Mouse (Mus musculus) heart, embryonic 11.5 days (tissue): ENCODE measurements around the gene Samd15. TPM values are rescaled to one million over a fixed set of nuclear protein-coding genes. Genes with fewer than 3 reads are reported as not detected.
"Not testable (repeated sequence)": the region's sequence is repeated elsewhere in the genome, so short reads cannot be mapped to it uniquely, and the experiment has no call there.

Experiments used
- ATAC-seq: fragments of 200-750 bp; cut with Nextera tagmentation; replicated peaks from 2 replicates; pipeline ENCODE4 v1.8.0; 2017; ENCODE audit warnings: moderate library complexity; ENCODE audit not compliant: insufficient number of reproducible peaks, low FRiP score, low TSS enrichment
- H3K27ac ChIP-seq: fragments of 300-500 bp; sonication (generic); 2 replicates; pipeline ENCODE4 v1.5.1; 2014; ENCODE audit warnings: mild to moderate bottlenecking, low read depth, low read length
- H3K27me3 ChIP-seq: fragments of 300-500 bp; sonication (generic); 2 replicates; pipeline ENCODE4 v1.6.1; 2014; ENCODE audit warnings: mild to moderate bottlenecking, low read length, mixed read lengths; ENCODE audit not compliant: control insufficient read depth, insufficient read depth
- H3K36me3 ChIP-seq: fragments of 300-500 bp; sonication (generic); 2 replicates; pipeline ENCODE4 v1.6.1; 2014; ENCODE audit warnings: mild to moderate bottlenecking, low read length, moderate library complexity, mixed read lengths; ENCODE audit not compliant: control insufficient read depth, insufficient read depth
- H3K4me1 ChIP-seq: fragments of 300-500 bp; sonication (generic); 2 replicates; pipeline ENCODE4 v1.6.1; 2014; ENCODE audit warnings: low read length; ENCODE audit not compliant: control insufficient read depth, insufficient read depth
- H3K4me2 ChIP-seq: fragments of 300-500 bp; sonication (generic); 2 replicates; pipeline ENCODE4 v1.6.1; 2014; ENCODE audit warnings: mild to moderate bottlenecking, moderate library complexity
- H3K4me3 ChIP-seq: fragments of 300-500 bp; sonication (generic); 2 replicates; pipeline ENCODE4 v1.5.1; 2014; ENCODE audit warnings: low read depth, low read length
- H3K9ac ChIP-seq: fragments of 300-500 bp; sonication (generic); 2 replicates; pipeline ENCODE4 v1.6.1; 2014; ENCODE audit warnings: mild to moderate bottlenecking, low read depth, low read length, moderate library complexity
- H3K9me3 ChIP-seq: fragments of 300-500 bp; sonication (generic); replicated peaks from 2 replicates; pipeline ENCODE4 v1.6.1; 2016; ENCODE audit warnings: low read length; ENCODE audit not compliant: control insufficient read depth
- WGBS: fragments of 180-500 bp; shearing (Covaris S2); extraction: QIAGEN DNeasy Blood & Tissue Kit; methylation state at CpG from one replicate; pipeline ENCODE4 v1.1.7; 2014; ENCODE audit not compliant: insufficient replicate concordance; 5-methylcytosine and 5-hydroxymethylcytosine counted together
- polyA plus RNA-seq: library from polyadenylated mRNA; unstranded; fragments of >200 nt; fragmentation: Nextera tagmentation; extraction: Ambion mirVana; gene quantifications from 2 replicates; pipeline ENCODE4 v1.2.1, GENCODE M21; 2014

The Samd15 gene
- polyA plus RNA-seq, 1 experiment from 2014 or later: 3.2 TPM

DNA sequence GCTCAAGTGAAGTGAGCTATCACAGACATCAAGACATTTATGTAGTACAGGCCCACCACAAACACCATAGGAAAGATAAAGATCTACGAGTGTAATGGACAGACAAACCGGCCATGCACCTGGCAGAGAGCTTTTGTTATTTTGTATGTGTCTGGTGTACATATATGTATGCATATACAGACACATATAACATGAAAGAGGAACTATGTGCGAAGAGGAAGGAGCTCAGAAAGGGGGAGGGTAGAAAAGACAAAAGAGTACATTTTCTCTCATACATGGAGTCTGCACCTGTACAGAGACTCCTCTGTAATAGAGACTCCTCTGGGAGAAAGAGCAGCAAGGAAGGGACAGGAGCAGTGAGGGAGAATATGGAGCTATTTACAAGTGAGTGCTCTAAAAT lies 6.5 kb upstream of the Samd15 start:
- no peaks in the 10 kb centered on the region for H3K36me3 ChIP-seq
- no peaks in the 10 kb centered on the region for H3K27me3 ChIP-seq
- no peak for ATAC-seq
- H3K27ac ChIP-seq: no peak overlapping the region
- H3K9ac ChIP-seq: no peak overlapping the region
- no peaks in the 10 kb centered on the region for H3K9me3 ChIP-seq
- no peak overlapping the region for H3K4me2 ChIP-seq
- H3K4me1 ChIP-seq: no peaks in the 10 kb centered on the region
- H3K4me3 ChIP-seq: no peak overlapping the region
- 85% methylated on average over 3 of the region's 3 CpGs for WGBS

DNA sequence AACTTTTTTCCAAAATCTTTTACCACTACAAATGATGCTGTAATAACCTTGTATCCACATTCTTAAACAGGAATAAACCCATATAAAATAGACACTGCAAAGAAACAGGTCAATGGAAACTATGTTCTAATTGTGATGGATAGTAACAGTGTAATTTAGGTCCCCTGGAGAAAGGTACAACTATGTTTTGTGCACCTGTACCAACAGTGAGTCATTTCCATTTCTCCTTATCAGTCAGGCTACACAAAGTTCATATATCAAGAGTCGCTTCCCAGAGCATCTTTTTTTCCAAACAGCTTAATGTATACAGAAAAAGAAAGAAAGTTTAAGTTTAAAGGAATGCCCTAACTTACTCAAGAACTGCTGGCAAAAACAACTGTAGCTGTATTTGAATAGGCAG lies 4.5 kb upstream of the Samd15 start:
- H3K36me3 ChIP-seq: no peaks in the 10 kb centered on the region
- H3K9ac ChIP-seq: no peak overlapping the region
- H3K4me3 ChIP-seq: no peak overlapping the region
- no peak for ATAC-seq
- no peaks in the 10 kb centered on the region for H3K9me3 ChIP-seq
- no peak overlapping the region for H3K4me2 ChIP-seq
- WGBS: 70% methylated on average over 1 of the region's 1 CpGs
- peaks cover 3% of the 10 kb centered on the region; the same call in 1 of the 2 replicates for H3K4me1 ChIP-seq
- H3K27ac ChIP-seq: no peak overlapping the region
- no peaks in the 10 kb centered on the region for H3K27me3 ChIP-seq

DNA sequence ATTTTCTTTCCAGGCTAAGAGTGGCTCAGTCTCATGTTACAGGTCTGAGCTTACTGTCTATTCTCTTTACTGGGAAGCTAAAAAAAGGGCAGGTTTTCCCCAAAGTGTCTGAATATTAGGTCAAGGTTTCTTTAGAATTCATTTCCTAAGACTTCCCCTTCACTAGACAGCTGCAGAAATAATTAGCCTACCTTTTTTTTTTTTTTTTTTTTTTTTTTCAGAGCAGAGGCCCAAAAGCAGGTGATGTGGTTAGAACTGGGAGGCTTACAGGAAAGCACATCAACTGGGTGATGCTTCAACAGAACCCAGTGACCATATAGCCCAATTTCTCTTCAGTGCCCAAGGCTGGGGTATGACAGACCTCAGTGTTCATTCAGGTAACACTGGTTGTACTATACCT lies 3.2 kb upstream of the Samd15 start:
- H3K36me3 ChIP-seq: no peaks in the 10 kb centered on the region
- H3K27me3 ChIP-seq: no peaks in the 10 kb centered on the region
- H3K4me2 ChIP-seq: no peak overlapping the region
- no peak overlapping the region for H3K27ac ChIP-seq
- H3K4me1 ChIP-seq: peaks cover 3% of the 10 kb centered on the region; the same call in 1 of the 2 replicates
- no peak for ATAC-seq
- H3K9me3 ChIP-seq: no peaks in the 10 kb centered on the region
- no peak overlapping the region for H3K4me3 ChIP-seq
- no peak overlapping the region for H3K9ac ChIP-seq

DNA sequence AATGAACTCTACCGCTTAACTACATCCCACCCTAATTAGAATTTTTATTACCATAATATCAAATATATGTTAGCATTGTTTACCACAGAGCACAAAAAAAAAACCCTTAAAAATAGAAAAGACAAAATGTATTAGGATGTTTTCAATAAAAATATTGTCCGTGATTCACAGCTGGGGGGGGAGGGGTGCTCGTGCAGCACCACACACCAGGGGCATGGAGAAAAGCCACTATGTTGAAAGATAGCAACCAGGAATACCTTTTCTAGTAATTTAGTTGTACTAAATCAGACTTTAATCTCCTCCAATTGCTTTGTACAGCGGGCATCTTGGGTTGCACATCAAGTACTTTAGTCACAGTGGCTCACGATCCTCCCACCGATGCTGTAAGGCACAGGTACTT lies 731 bp upstream of the Samd15 start:
- H3K36me3 ChIP-seq: no peaks in the 10 kb centered on the region
- H3K4me3 ChIP-seq: peak overlapping the region; percentile 90
- no peaks in the 10 kb centered on the region for H3K9me3 ChIP-seq
- no peak overlapping the region for H3K27ac ChIP-seq
- WGBS: 56% methylated on average over 6 of the region's 6 CpGs
- H3K9ac ChIP-seq: peak overlapping the region; percentile 88; the same call in 1 of the 2 replicates
- ATAC-seq: no peak
- peak overlapping the region; percentile 98 for H3K4me2 ChIP-seq
- peaks cover 3% of the 10 kb centered on the region; the same call in 1 of the 2 replicates for H3K4me1 ChIP-seq
- H3K27me3 ChIP-seq: no peaks in the 10 kb centered on the region

DNA sequence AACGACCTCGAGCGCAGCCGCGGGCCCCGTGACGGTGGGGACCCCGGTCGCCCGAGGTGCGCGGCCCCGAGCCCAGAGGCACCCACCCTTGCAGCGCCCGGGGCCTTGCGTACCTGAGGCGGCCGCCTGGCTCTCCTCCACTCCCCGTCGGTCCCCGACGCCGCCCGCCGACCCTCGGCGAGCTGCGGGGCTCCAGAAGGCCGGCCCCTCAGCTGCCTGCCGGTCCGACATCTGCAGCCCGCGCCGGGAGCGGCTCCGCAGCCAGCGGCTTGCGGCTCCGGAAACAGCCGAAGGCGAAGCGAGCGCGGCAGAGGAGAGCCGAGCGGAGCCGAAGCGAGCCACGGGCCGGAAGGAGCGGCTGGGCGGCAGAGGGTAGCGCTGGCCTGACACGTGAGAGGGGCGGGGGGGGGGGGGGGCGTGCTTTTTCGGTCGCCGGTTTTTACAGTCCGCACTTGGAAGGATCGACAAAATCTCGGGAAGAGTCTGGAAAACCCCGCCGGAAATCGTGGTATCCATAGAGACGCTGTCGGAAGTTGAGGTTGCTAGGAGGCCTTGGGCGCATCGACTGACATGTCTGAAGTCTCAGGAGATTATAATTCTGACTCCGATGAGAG lies 557 bp downstream of the Samd15 start, which contains the start of gene Tmed8:
Gene Tmed8 (minus strand): TSS at position 482 of the 614 bp plus-strand sequence.
- Histone ChIP-seq H3K27ac (0 out of 2 replicates have a peak within 1 kb of the TSS, but pooled peaks have one; percentile 46), H3K36me3 (no peaks in the 10 kb centered on the region), H3K4me2 (peak within 1 kb of the TSS; percentile 98), H3K9ac (peak within 1 kb of the TSS; percentile 88), H3K4me1 (peaks cover 3% of the 10 kb centered on the region; the same call in 1 of the 2 replicates), H3K4me3 (peak within 1 kb of the TSS; percentile 90), H3K27me3 (no peaks in the 10 kb centered on the region), H3K9me3 (no peaks in the 10 kb centered on the region)
- under 1% methylated on average over 62 of the region's 70 CpGs for WGBS
- ATAC-seq: peak; percentile 90

DNA sequence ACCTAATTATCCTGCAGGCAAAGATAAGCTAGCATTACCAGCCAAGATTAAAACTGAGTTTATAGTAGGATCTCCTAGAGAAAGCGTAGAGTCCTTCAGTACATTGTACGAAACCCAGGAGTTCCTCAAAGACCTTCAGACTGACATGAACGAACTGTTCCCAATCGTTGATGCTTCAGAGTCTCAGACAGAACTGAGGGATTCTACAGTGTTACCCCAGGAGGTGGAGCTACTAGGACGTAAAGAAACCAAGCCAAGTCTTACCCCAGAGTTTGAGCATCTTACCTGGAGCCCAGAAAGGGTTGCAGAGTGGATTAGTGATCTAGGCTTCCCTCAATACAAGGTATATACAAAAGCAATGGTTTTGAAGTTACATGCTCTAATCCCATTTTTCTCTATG lies 2.2 kb downstream of the Samd15 start:
- H3K4me3 ChIP-seq: no peak overlapping the region
- H3K36me3 ChIP-seq: no peaks in the 10 kb centered on the region
- peaks cover 3% of the 10 kb centered on the region; the same call in 1 of the 2 replicates for H3K4me1 ChIP-seq
- no peak overlapping the region for H3K4me2 ChIP-seq
- no peak overlapping the region for H3K27ac ChIP-seq
- ATAC-seq: no peak
- 60% methylated on average over 5 of the region's 5 CpGs for WGBS
- no peak overlapping the region for H3K9ac ChIP-seq
- H3K27me3 ChIP-seq: no peaks in the 10 kb centered on the region
- H3K9me3 ChIP-seq: no peaks in the 10 kb centered on the region

DNA sequence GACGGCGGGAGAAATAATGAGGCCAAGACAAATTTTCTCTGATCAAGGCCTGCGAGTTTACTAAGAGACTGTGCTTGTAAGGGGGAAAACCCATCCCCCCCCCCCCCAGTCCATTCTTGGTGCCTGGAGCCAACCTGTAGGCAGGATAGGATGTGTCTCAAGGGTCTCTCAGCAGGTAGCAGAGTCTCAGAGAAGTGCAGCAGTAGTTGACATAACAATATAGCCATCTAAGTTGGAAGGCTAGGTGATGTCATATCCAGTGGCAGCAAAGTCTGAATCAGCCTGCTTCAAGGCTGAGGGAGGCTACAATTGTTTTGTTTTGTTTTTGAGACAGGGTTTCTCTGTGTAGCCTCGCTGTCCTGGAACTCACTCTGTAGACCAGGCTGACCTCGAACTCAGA lies 6.3 kb downstream of the Samd15 start:
- H3K4me2 ChIP-seq, H3K27me3 ChIP-seq, H3K4me1 ChIP-seq, ATAC-seq, H3K36me3 ChIP-seq, H3K9ac ChIP-seq, H3K4me3 ChIP-seq, H3K27ac ChIP-seq, H3K9me3 ChIP-seq: not testable (repeated sequence)
- WGBS: 84% methylated on average over 5 of the region's 5 CpGs

DNA sequence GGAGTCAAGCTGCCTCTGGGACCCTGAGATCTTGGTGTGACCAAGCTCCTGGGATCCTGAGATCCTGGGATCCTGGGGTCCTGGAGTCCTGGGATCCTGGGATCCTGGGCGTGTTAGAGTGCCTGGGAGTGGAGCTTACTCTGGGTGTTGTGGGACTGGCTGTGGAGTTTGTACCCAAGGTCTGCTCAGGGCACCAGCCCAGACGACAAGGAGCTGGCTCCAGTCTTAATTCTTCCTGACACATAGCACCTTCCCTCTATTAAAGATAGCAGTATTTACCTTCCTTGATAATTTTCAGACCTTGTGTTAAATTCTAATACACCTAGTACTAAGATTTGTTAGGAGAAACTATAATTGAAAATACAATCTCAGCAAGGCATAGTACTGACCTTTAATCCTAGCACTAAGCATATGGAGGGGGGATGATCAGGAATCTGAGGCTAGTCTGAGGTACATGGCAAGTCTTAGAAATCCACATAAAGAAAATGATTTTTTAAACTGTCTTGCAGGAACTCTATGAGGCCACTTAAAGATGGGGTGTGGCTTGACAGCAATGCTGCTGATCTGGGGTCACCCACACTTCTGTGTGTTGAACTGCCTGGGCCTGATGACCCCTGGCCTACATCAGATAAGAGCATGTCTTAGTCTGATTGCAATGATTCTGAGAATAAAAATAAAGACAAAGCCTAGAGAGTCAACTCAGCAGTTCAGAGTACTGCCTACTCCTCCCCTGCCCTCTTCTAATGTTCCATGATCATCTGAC lies 13.5 kb downstream of the Samd15 start:
- Histone ChIP-seq H3K9me3 (no peaks in the 10 kb centered on the region), H3K4me2 (no peak overlapping the region), H3K4me1 (no peaks in the 10 kb centered on the region), H3K27ac (no peak overlapping the region), H3K9ac (no peak overlapping the region), H3K27me3 (no peaks in the 10 kb centered on the region), H3K36me3 (no peaks in the 10 kb centered on the region), H3K4me3 (no peak overlapping the region)
- 39% methylated on average over 2 of the region's 2 CpGs for WGBS
- ATAC-seq: no peak
